Mouse (Mus musculus): ENCODE results near the gene Ikzf1. TPM values are rescaled to one million over a fixed set of nuclear protein-coding genes. Genes with fewer than 3 reads are reported as not detected.

Ikzf1 gene
- total RNA-seq (2021), result 1 to 10 TPM; 1.9 to 2.9 TPM
- long read RNA-seq, experiment 1, full-length matches to known transcripts, result 2 of 2 reads
- long read RNA-seq, experiment 1, partial matches to known transcripts, result 0 of 2 reads
- long read RNA-seq, experiment 1, other reads (novel, unspliced or antisense), result 0 of 2 reads
- long read RNA-seq, experiment 2, full-length matches to known transcripts, result 1 of 1 reads
- long read RNA-seq, experiment 2, partial matches to known transcripts, result 0 of 1 reads
- long read RNA-seq, experiment 2, other reads (novel, unspliced or antisense), result 0 of 1 reads

DNA sequence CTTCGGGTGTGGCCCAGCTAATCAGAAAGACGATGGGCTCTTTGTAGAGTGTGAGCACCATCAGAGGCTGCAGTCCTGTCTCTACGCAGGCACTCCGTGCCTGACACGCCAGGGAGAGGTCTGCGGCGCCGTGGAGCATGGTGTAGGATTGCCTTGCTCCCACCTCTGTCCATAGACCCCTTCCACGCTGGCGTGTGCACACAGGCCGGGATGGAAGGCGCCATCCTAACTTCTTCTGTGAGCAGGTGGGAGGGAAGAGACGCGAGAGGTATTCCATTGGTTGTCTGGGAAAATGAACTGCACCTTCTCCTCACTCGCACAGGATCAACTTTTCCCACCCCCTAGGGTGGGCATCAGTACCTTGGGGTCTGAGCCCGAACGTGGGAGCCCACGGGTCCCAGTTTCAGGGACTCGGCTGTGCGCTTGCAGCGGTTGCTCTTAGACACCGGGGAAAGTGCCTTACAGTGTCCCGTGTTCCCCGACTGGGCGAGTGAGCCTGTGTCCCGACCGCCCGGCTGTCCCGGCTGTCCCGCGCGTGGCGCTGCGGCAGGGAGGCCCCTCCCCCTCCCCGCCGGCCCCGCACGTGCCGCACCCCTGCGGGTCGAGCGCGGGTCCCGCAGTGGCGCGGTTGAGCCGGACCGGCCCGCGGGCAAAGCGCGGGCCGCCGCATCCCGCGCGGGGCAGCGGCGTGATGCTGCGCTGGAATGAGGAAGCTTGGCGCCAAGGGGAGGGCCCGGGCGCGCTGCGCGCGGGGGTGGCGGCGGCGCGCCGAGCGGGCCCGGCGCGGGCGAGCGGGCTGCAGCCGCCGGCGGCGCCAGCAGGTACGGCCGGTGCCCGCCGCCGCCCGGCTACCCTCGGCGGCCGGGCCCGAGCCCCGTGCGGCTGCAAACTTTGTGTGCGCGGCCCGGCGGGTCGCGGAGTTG is at the start of gene Ikzf1:
TSS of gene Ikzf1 (plus strand) at position 74 of the 923 bp plus-strand sequence.
- no peak for DNase-seq (ENCODE audit: low spot score in 2 of 2)

DNA sequence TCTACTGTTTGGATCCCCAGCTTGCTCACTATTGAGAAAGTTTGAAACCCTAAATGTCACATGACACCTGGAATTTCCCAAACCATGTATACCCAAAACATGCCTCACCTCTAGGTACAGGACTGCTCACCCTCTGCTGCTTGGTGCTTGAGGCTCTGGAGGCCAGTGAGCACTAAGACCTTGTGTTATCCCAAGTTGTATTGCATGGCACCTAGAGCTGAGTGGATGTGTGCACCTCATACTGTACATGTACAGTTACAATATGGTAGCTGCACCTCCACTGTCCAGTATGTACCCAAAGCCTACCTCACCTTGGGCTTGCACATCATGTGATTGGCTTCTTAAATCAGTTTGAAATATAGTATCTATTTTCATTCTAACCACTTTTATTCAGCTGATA is 40.5 kb upstream of the Ikzf1 start:
- DNase-seq (ENCODE audit: low spot score in 2 of 2), result no peak

DNA sequence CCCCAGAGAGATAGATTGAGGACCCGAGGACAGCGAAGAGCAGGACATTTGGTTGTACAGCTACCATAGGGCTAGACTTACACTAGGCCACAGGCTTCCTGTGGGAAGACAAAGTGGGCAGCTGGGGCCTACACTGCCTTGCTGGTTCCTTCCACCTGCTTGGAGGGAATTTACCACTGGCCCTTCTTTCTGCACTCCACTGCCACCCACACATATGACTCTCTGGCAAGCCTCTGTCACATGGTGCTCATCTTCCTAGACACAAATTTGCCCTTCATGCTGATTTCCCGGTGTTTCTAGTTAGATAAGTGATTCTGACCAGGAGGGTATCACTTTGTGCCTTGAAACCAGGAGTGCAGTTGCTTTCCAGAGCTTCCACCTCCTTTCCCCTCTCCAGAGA is 28.4 kb upstream of the Ikzf1 start:
- DNase-seq (ENCODE audit: low spot score in 2 of 2), result no peak

DNA sequence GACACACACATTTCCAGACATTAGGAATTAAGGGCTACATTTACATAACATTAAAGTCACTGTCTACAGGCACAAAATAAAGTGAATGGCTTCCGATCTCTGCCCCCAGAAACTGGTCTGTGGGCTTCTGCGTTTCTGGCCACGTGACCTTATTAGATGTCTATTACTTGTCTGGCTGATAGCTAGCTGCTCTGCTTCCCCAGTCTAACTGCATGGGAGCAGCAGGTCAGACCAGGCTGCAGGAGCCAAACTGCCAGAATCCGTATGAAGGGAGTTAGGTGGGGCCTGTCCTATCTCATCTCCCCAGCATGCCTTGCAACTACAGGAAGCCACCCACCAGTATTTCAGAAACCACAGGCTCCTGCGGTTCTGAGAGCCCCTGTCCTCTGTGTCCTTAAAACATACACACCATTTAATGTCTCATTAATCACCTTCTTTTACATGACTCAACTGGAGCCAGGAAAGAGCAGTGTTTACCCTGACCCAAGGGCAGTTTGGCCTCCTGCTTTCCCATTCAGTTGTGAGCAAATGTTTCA is 27.7 kb upstream of the Ikzf1 start:
- no peak for DNase-seq (ENCODE audit: low spot score in 2 of 2)

DNA sequence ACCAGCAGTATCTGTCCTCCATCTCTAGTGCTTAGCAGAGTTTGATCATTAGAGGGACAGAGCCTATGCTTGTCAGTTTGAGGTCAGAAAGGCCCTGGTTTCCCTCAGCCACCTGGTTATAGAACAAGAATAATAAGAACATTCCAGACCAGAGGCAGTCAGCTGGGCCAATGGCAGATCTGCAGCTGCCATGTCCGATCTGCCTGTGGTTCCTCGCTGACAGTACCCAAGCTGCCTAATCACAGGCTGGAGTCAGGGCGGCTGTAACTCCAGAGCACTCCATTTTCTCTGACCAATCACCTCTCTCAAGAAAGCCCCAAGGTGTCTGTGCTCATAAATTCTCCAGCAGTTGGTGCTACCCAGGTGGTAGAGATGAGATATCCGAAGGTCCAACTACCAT is 27.2 kb upstream of the Ikzf1 start:
- DNase-seq (ENCODE audit: low spot score in 2 of 2), result no peak

DNA sequence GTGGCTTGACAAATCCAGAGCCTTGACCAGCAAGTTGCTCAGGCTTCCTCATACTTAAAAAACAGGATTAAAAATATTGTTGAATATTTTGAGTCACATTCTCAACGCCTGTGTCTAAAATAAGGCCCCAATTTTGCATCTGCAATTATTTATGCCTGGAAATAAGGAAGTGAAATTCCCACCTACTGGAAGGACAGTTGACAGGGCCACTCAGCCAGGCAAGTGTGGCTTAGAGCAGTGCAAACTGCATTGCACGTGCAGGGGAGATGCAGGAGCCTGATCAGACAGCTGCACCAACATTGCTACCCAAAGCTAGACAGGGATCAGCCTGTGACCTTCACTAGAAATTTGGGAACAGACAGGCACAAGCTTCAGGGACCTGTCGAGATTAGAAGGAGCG is 26.0 kb upstream of the Ikzf1 start:
- no peak for DNase-seq (ENCODE audit: low spot score in 2 of 2)

DNA sequence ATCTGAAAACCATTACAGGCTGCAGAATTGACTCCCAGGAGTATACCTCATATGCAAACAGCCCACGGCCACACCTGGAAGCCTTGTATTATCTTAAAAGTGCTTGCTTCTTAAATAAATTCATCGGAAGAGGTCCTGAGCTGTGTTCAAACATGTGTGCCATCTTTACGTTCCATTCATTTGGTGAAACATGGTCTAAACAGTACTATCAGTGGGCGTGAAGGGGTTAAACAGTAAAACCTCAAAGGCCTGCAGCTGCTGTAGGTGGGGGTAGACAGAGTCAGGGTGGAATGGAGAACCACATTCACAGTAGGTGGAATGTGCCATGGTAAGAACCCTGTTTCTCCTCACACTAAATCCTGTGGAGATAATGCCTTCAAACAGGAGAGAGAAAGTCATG is 24.2 kb upstream of the Ikzf1 start:
- DNase-seq (ENCODE audit: low spot score in 2 of 2), result no peak

DNA sequence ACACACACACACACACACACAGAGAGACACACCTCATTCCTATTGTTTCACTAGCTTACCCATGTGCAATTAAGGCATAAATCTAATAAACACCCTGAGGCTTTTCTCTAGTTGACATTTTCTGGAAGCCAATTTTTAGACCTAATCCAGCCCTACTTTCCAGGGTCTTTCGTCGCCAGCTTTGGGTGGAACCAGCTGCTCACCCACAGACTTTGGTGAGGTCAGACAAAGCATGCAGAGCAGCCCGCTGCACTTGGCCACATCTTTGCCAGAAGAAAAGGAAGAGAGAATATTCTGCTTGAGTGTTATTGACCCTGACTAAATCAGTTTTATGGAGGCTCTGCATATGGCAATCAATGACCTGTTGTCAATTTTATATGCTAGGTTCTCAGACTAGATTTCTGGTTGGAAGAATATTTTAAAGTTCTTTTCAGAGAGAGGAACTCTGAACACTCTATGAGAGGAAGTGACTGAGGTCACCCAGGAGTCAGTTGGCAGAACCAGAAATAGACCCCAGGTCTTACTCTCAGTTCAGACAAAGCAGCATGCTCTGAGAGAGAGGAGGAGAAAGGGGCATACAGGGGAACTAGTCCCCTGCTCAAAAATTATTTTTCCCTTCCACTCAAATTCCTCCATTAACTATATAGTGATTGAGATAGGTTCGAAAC is 17.4 kb upstream of the Ikzf1 start:
- no peak for DNase-seq (ENCODE audit: low spot score in 2 of 2)

DNA sequence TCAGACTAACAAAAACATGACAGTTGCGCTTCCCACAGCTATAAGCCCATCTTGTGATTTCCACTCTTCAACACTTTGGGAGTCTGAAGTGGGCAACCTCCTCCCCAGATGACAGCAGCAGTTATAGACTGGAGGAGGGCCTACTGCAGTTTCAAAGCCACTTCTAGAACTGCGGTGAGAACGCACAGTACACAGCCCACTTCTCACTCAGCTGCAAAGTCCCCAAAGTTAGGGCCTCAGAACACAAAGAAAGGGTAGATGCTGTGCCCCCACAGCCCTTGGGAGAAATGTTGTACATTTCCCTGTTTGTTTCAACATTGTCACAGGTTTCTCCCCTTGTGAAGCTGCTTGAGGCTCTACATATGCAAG is 16.9 kb upstream of the Ikzf1 start:
- DNase-seq (ENCODE audit: low spot score in 2 of 2), result no peak

DNA sequence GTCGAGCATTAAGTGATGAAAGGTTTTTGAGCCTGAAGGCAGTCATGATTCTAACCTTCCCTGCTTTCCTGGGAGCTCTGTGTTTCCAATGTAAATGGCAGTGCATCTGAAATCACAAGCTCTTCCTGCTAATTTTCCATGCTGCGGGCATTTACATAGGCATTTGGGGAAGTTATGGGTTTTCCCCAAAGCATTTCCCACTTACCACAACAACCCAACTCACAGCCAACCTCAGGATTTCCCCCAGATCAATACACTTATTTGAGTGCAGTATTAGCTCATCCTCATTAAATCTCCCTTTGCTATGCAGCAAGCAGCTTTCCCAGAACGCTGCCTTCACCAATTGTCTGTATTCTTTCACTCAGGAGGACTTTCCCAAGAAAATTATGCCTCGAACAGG is 11.8 kb upstream of the Ikzf1 start:
- DNase-seq (ENCODE audit: low spot score in 2 of 2), result no peak

DNA sequence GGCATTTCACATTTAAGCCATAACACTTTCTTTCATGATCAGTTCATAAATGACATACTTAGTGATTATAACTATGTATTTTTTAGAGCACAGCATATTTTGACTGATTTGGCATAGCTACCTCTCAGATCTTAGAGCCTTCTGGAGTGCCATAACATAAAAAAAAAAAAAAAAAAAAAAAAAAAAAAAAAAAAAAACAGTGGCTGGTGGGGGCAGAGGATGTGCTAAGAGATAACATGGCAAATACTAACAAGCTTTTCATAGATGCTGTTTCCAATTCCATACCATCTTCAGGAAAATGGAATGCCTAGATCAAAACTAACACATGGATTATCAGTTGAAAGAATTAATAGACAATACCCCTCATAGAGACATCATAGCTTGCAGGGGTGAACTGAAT is 9.7 kb upstream of the Ikzf1 start:
- no peak for DNase-seq (ENCODE audit: low spot score in 2 of 2)

DNA sequence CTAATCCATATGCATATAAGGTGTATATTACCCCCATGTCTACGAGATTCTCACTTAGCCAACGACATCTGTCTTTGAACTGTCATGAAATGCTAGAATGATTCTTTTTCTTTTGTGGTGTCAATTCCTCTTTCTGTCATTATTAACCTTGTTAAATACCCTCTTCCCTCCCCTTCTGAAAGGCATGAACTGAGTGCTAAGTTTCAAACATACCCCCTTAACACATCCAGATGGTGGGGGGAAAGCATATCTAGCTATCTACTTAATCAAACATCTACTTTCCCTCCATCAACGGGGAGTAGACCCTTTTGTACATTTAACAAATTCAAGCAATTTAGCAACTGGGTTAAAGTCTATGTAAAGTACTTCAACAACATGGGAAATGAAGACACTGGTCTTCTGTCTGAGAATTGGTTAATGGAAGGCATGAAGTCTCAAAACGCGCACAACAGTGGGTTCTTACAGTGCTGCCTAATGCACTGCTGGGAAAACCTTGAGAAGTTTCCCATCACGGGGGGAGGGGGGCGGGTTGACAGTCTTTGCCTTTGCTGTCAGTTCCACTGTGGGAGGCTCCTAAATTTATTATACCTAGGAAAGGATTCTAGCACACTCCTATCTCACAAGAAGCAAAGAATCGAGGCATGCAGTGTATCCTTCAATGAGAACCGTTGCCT is 8.6 kb upstream of the Ikzf1 start:
- DNase-seq (ENCODE audit: low spot score in 2 of 2), result no peak

DNA sequence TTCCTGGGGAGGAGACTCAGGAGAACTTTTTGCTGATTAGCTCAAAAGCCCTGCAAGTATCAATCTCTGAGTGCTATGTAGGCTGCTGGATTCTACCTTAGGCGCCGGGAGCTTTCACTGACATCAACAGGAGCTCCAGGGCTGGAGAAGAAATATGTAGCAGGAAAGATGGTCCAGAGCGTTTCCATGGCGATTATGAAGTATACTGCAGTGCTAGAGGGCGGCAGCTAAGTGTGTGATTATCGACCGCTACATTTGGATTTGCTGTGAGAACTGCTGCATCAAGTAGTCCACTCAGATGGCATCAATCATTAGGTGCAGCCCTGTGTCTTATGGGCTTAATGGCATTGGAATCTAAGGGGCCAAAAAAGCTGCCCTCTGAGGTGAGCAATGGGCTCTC is 7.6 kb upstream of the Ikzf1 start:
- no peak for DNase-seq (ENCODE audit: low spot score in 2 of 2)

DNA sequence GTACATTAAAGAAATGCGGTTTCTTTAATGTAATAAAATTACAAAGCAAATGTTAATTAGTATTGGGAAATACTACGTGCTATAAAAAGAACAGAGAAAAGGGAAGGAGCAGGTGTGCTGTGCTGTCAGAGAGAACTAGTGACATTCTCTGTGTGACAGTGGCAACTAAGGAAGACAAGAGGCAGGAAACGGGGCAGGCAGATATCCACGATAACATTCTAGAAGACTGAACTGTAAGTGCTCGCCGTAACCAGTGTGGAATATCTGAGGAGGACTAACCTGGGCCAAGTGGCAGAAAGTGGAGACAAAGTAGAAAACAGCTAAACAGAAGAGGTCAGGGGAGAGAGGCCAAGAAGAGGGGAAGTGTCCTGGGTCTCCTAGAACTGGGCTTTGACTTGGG is 5.8 kb upstream of the Ikzf1 start:
- no peak for DNase-seq (ENCODE audit: low spot score in 2 of 2)

DNA sequence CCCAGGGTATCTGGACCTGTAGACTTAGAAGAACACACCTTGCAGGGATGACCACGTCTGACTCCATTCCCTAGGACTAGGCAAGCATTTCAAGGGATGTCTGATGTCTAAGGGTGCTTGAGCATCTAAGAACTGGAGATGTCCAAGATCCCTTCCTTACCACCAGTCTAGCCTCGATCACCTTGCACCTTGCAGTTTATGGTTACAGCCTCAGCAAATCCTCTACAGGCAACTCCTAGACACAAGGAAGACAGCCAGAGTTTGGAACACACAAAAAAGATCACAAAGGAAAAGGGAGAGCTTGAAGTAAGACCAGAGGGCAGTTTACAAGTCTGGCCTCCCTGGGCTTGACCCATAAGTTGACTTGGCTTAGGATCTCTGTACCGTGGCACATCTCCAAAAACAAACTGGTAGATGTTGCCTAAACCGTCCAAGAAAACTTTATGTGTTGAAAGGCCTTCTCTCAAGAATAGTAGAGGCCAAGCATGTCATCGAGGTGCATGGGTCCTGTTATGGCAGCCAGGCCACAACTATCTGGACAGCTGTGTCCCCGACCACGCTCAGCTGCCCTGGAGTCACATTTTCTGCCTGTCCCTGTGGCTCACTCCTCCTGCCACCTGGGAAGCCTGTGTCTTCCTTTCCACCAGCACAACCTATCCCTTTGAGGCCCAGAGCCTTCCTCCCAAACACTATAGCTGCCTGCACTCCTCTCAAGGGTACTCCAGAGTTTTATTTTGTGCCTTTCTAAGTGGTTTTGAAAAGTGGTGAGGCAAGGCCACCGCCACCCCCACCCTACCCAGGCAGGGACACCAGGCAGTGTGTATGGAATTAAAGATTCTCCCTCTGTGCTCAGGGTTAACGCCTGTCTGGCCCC is 510 bp upstream of the Ikzf1 start:
- DNase-seq (ENCODE audit: low spot score in 2 of 2), result no peak

DNA sequence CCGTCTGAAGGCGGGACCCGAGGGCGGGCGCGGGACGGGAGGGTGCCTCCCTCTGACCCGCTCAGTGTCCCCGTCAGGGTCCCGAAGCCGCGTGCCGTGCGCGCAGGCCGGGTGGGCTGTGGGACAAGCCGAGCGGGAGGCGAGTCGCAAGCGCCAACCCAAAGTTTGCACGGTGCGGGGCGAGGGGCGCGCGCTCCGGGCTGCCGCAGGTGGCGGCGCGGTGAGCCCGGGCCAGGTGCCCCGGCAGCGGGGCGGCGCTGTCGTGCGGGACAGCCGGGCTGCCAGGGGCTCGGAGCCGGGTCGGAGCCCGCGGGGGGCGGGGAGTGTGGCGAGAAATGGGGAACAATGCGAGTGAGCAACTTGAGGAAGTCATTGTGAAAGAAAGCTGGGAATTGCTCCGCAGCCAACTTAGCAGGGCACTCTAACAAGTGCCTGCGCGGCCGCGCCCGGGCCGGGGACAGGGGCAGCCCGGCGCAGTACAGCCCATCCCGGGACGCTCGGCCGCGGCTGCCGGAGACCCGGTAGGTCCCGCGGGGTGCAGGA is 1.1 kb downstream of the Ikzf1 start:
- no peak for DNase-seq (ENCODE audit: low spot score in 2 of 2)

DNA sequence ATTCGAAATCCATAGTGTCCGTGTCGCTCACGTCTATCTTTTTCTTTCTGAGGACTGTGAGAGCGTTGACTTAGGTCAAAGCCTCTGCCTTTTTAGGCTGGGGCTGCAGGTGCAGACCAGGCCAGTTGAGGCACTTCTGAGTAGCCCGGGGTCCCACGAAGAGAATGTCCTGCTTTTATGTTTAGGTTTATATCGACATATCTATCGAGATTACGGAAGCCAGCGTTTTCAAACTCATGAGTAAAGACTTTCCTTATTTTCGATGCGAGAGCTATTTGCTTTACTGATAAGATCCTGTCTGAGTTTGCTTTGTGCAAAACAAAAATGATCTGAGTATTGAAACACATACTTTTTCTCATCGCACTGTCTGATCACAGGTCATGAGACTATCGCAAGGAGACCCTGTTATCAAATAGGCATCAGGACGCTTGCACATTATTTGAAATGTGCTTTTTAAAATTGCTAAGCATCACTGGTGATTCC is 1.8 kb downstream of the Ikzf1 start:
- no peak for DNase-seq (ENCODE audit: low spot score in 2 of 2)

DNA sequence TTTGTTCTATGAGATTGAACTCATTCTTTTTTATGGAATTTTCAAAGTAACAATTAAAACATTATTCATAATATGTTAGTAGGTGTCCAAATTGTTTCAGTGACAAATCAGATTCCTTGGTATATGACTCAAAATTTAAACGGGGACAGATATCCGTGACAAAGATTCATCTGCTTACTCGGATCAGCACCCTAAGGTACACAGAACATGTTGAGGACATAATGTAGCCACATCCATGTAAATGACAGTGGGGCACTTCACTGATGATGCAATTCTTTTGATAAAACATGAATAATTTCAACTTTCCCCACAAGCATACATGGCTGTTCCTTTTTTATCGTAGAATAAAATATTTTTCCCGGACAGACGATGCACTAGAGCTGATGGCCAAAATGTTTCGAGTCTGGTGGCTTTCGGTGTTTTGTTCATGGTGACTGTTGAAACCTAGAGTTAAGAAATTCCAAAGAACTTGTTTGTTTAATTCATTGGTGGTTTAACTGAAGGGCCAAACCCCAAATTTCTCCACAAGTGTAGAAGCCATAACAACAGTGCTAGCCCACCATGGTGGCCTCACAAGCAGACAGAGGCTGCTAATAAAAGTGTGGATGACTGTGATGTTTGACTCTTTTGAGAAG is 2.9 kb downstream of the Ikzf1 start:
- no peak for DNase-seq (ENCODE audit: low spot score in 2 of 2)

DNA sequence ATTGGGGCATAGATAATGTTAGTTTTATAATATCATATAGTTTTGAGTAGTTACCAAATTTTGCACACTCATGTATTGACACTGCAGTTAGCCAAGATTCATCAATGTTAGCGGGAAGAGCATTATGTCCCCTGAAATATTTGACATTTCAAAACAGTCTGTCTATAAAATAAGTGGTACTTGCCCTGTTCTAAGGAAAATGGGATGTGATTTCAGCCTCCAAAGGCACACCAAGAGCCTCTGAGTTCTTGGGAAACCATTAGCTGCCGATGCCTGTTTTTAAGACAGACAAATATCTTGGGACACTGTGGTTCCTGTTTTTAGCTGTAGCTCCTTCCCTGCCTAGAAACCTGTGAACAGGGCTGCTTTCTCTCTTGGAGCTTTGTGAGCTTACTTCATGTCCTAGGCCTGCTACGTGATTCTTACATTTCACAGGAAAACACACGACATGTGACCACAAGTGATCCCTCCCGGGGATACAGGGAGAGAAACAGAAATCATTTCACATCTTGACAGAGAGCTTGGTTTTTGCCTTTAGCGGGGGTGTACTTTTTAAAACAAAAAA is 4.0 kb downstream of the Ikzf1 start:
- DNase-seq (ENCODE audit: low spot score in 2 of 2), result no peak
